Mouse (Mus musculus): ENCODE results near the gene Cox4i2. TPM values are rescaled to one million over a fixed set of nuclear protein-coding genes. Genes with fewer than 3 reads are reported as not detected.

Cox4i2 gene
- polyA plus RNA-seq, 1 experiment from 2014 or later = 5.0 TPM

DNA sequence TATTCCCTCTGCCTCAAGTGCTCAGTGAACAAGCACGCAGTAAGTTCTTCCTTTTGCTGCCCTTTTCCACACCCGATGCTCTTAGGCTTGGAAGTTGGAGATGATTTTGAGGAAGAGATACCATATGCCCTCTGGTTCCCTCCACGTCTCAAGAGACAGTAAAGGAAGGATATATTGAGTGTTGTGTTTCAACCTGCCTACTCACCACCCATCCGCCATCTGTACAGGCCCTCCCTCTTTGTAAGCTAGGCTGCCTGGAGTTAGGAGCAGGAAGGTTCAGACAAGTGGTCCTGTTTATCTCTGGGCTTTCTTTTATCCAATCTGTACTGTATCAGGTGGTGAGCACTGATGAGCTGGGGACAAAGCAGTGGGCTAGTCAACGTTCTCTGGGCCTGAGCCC is 39.4 kb downstream of the Cox4i2 start:
- no peak overlapping the region for H3K27ac ChIP-seq
- WGBS = 88% methylated on average over 5 of the region's 5 CpGs
- H3K36me3 ChIP-seq = peaks cover 4% of the 10 kb centered on the region; the same call in 1 of the 2 replicates
- H3K4me2 ChIP-seq (replicated peaks) = no peak overlapping the region
- no peak overlapping the region for H3K9ac ChIP-seq
- no peaks in the 10 kb centered on the region for H3K27me3 ChIP-seq
- peaks cover 16% of the 10 kb centered on the region for H3K4me1 ChIP-seq
- no peaks in the 10 kb centered on the region for H3K9me3 ChIP-seq (replicated peaks)
- no peak overlapping the region for H3K4me3 ChIP-seq
- ATAC-seq (ENCODE audit: low FRiP score) = no peak; the same call in 1 of the 2 replicates

DNA sequence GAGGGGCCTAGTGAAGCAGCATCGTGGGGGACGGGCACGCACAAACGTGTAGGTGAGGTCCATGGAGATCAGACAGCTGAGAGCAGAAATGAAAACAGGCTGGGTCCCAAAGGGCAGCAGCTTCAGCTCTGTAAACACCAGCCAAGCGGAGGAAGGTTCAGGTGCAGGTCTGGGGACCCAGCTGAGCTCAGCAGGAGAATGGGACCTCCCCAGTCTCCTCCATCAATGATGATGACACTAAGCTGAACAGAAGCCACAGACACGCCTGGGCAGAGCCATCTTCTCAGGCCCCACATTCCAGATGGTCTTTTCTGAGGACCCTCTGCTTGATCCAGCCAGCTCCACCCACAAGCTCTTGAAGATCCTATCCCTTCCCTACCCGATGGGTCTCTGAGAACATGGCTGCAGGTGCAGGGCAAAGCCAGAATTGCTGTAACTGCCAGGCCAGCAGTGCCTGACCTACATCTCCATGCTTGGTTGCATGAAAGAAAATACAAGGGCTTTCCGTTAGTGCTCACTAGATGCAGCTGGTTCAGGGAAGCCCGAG is 40.4 kb downstream of the Cox4i2 start:
- Histone ChIP-seq H3K27ac (no peak overlapping the region), H3K9ac (no peak overlapping the region), H3K36me3 (peaks cover 4% of the 10 kb centered on the region; the same call in 1 of the 2 replicates), H3K4me1 (peaks cover 10% of the 10 kb centered on the region), H3K4me3 (no peak overlapping the region), H3K4me2 (replicated peaks) (no peak overlapping the region), H3K9me3 (replicated peaks) (no peaks in the 10 kb centered on the region), H3K27me3 (no peaks in the 10 kb centered on the region)
- no peak for ATAC-seq (ENCODE audit: low FRiP score)
- WGBS = 78% methylated on average over 9 of the region's 9 CpGs

DNA sequence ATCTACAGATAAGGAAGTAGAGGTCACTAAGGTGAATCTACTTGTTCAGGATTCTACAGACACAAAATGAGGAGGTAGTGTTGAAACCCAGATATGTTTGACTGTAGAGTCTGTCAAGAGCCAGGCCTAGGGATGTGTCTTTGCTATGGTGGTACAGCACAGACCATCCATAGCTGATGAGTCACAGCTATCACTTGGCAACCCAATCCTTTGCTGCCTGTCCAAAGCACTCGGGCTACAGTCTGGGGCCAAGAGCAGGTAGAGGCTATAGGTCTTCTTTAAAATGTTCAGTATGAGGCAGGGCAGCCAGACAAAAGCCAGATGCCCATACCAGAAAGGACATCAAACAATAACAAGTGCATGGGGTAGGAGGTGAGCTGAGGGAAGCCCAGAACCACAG is 43.6 kb downstream of the Cox4i2 start:
- Histone ChIP-seq H3K4me3 (no peak overlapping the region), H3K27me3 (no peaks in the 10 kb centered on the region), H3K9me3 (replicated peaks) (no peaks in the 10 kb centered on the region), H3K36me3 (0 out of 2 replicates have a peak, but pooled peaks cover 4% of the 10 kb centered on the region), H3K9ac (no peak overlapping the region), H3K27ac (no peak overlapping the region), H3K4me2 (replicated peaks) (no peak overlapping the region), H3K4me1 (peaks cover 6% of the 10 kb centered on the region)
- 85% methylated on average over 1 of the region's 1 CpGs for WGBS
- ATAC-seq (ENCODE audit: low FRiP score) = no peak

DNA sequence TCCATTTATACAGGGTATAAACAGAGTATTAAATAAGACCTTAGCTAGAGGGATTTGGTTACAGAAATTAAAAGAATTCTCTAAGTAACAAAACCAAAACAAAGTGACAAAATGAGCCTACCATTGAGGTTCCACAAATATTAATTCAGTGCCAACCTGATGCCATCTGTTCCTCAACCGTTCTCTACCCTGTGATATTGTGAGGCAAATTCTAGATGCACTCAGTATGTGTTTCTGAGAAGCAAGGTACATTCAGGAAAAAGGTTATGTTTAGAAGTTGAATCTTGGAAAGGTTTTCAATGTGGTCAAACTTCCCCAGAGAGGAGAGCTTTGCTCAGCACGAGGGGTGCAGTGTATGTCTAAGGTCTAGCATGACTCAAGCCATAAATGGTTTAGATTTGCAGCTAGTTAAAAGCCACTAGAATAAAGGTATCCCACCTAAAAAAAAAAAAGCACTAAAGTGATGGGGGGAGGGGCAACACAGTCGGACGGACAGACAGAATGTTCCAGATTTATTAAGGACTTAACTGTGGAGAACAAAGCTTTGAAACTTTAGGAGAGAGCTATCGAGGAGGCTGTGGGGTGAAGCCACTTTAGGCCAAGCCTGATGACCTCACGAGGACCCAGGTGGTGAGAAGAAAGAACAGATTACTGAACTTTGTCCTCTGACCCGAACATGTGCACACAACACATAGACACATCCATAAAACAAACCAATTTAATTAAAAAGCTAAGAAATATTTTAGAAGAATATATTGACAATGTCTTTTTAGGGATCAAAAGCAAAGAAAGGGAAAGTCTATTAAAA is 46.2 kb downstream of the Cox4i2 start:
- Histone ChIP-seq H3K9me3 (replicated peaks) (no peaks in the 10 kb centered on the region), H3K36me3 (0 out of 2 replicates have a peak, but pooled peaks cover 4% of the 10 kb centered on the region), H3K4me1 (peaks cover 11% of the 10 kb centered on the region), H3K9ac (no peak overlapping the region), H3K4me2 (replicated peaks) (no peak overlapping the region), H3K4me3 (no peak overlapping the region), H3K27ac (no peak overlapping the region), H3K27me3 (no peaks in the 10 kb centered on the region)
- no peak for ATAC-seq (ENCODE audit: low FRiP score)
- WGBS = 75% methylated on average over 7 of the region's 7 CpGs

DNA sequence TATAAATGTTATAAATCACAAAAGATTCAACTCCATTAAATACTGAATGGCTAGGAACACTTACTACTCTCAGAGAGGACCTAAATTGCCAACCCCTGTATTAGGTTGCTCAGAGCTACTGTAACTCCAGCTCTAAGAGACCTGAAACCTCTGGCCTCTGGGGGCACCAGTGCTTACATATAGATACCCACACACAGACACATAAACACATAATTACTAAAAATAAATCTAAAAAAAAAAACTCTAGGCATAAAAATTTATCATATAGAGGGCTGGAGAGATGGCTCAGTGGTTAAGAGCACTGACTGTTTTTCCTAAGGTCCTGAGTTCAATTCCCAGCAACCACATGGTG is 46.8 kb downstream of the Cox4i2 start:
- Histone ChIP-seq H3K9ac (no peak overlapping the region), H3K4me3 (no peak overlapping the region)
- no peak for ATAC-seq (ENCODE audit: low FRiP score)

DNA sequence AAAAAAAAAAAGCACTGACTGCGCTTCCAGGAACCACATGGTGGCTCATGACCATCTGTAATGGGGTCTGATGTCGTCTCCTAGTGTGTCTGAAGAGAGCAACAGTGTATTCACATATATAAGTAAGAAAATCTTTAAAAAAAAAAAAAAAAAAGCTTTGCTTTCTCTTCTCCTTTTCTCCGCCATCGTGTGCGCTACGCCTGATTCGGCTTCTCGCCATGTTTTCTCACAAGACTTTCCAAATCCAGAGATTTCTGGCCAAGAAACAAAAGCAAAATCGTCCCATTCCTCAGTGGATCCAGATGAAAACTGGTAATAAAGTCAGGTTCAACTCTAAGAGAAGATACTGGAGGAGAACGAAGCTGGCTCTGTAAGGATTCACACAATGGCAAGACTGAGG is 48.3 kb downstream of the Cox4i2 start:
- WGBS = 96% methylated on average over 10 of the region's 10 CpGs
- no peak for ATAC-seq (ENCODE audit: low FRiP score)

More for the DNA sequence above, 46.8 kb downstream of the Cox4i2 start:
- no peak overlapping the region for H3K4me2 ChIP-seq (replicated peaks)
- H3K4me1 ChIP-seq = peaks cover 17% of the 10 kb centered on the region
- no peaks in the 10 kb centered on the region for H3K9me3 ChIP-seq (replicated peaks)
- 0 out of 2 replicates have a peak, but pooled peaks cover 4% of the 10 kb centered on the region for H3K36me3 ChIP-seq
- no peaks in the 10 kb centered on the region for H3K27me3 ChIP-seq
- no peak overlapping the region for H3K27ac ChIP-seq

DNA sequence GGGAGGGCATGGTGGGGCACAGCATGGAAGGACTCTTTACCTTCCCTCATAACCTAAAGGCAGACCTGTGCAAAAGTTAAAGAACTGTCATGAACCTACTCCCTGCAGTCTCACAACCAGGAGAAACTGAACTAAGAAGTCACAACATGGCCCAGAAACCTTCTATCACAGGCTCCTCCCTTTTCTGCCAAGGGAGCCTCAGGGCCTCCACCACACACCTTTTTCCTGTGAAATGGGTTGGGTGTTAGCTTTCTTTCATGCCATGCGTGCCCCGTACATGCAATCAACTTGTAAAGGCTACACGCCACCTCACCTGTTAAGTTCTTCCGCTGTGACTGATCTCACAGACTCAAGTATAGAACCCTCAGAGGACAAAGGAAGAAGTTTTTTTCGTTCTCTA is 49.1 kb downstream of the Cox4i2 start:
- Histone ChIP-seq H3K9me3 (replicated peaks) (no peaks in the 10 kb centered on the region), H3K9ac (no peak overlapping the region), H3K4me1 (peaks cover 22% of the 10 kb centered on the region), H3K27ac (no peak overlapping the region), H3K27me3 (no peaks in the 10 kb centered on the region), H3K4me2 (replicated peaks) (no peak overlapping the region), H3K4me3 (no peak overlapping the region), H3K36me3 (no peaks in the 10 kb centered on the region)
- 82% methylated on average over 5 of the region's 5 CpGs for WGBS
- ATAC-seq (ENCODE audit: low FRiP score) = no peak

More for the DNA sequence above, 48.3 kb downstream of the Cox4i2 start:
- Histone ChIP-seq H3K9ac (no peak overlapping the region), H3K27me3 (no peaks in the 10 kb centered on the region), H3K4me2 (replicated peaks) (no peak overlapping the region), H3K36me3 (0 out of 2 replicates have a peak, but pooled peaks cover 4% of the 10 kb centered on the region), H3K4me1 (peaks cover 22% of the 10 kb centered on the region), H3K9me3 (replicated peaks) (no peaks in the 10 kb centered on the region), H3K27ac (no peak overlapping the region), H3K4me3 (no peak overlapping the region)

DNA sequence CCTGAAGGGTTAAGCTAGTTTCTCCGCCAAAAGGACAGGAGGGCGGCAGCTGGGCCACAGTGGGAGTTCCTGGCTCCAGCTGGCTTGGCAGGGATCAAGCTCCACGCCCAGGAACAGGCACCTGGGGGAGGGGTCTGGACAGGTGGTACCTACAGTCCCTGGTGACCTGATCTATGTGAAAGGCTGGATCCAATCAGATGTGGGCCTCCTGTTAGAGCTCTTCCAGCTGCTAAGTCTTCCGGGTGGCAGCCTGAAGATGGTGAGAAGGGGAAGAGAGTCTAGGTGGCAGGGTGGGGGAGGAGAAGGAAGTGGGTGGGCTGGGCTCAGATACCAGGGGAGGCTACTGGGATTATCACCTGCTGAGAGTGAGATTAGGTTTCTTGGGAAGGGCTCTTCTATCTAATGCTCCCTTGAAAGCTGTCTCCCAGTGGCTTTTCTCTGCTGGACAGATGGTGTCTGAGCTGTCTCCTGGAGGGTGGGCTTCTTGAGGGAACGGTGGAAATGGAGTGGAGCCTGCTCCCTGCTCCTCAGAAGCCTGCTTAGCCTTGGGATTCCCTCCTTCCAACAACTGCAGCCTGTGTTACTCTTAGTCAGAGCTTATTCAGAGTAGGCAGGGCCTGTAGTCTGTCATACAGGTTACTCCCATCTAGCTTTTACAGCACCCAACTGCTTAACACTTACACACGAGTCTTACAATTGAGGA is 50.6 kb downstream of the Cox4i2 start:
- peaks cover 22% of the 10 kb centered on the region for H3K4me1 ChIP-seq
- 13% methylated on average over 6 of the region's 6 CpGs for WGBS
- no peaks in the 10 kb centered on the region for H3K9me3 ChIP-seq (replicated peaks)
- ATAC-seq (ENCODE audit: low FRiP score) = peak; percentile 50; the same call in 1 of the 2 replicates
- H3K9ac ChIP-seq = no peak overlapping the region
- no peaks in the 10 kb centered on the region for H3K27me3 ChIP-seq
- H3K4me3 ChIP-seq = no peak overlapping the region
- peak overlapping the region; percentile 24 for H3K27ac ChIP-seq
- peak overlapping the region; percentile 17; the same call in 1 of the 2 replicates for H3K4me2 ChIP-seq (replicated peaks)
- no peaks in the 10 kb centered on the region for H3K36me3 ChIP-seq

DNA sequence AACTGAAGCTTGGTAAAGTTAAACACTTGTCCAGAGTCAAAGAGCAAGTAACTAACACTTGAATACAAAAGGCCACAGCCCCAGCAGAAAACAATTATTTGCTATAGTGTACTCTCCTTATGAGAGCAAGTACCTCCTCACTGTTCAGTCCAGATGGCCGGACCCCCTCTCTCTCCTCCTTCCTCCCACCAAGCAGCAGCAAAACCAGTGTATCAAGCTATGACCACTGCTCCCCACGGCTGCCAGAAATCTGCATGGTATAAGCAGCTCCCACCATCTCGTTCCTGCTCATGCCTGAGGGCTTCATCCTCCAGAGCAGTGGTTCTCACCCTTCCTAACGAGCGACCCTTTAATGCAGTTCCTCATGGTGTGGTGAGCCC is 51.1 kb downstream of the Cox4i2 start:
- Histone ChIP-seq H3K4me3 (no peak overlapping the region), H3K27ac (peak overlapping the region; percentile 24), H3K4me2 (replicated peaks) (no peak overlapping the region), H3K27me3 (no peaks in the 10 kb centered on the region), H3K9ac (no peak overlapping the region), H3K4me1 (peaks cover 22% of the 10 kb centered on the region), H3K36me3 (no peaks in the 10 kb centered on the region), H3K9me3 (replicated peaks) (no peaks in the 10 kb centered on the region)
- 51% methylated on average over 5 of the region's 5 CpGs for WGBS
- ATAC-seq (ENCODE audit: low FRiP score) = no peak

DNA sequence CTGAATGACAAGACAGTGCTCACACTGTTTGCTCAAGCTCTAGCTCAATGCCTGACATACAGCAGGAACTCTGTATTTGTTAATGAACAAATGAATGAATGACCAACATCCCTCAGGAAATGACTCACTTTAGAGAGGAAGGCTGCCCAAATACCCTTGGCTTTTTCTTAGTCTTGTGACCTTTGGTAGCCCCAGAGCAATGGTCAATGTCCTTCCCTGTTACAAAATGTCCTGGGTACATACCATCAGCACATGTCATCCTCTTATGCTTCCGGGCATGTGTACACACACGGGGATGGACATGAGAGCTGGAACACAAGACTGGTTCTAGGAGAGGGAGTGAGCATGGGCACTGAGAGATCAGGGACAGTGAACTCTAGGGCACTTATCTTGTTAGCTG is 52.1 kb downstream of the Cox4i2 start:
- WGBS = 67% methylated on average over 2 of the region's 2 CpGs
- ATAC-seq (ENCODE audit: low FRiP score) = no peak

DNA sequence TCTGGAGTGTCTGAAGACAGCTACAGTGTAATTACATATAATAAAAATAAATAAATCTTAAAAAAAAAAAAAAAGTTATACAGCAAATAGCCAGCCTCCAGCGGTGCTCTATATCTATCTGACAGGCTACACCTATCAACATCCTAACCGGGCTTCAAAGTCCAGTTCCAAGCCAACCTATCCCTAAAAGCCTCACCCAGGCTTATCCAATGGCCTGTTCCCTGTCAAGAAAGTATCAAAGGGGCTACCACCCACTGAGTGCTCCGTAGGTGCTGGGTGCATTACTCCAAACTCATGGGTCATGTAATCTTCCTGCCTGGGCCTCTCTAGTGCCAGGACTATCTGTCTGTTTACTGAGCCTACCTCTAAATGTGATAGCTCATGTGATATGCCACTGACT is 54.2 kb downstream of the Cox4i2 start:
- H3K27me3 ChIP-seq = no peaks in the 10 kb centered on the region
- ATAC-seq (ENCODE audit: low FRiP score) = no peak
- no peak overlapping the region for H3K4me3 ChIP-seq
- H3K27ac ChIP-seq = no peak overlapping the region
- no peaks in the 10 kb centered on the region for H3K9me3 ChIP-seq (replicated peaks)
- no peaks in the 10 kb centered on the region for H3K36me3 ChIP-seq
- H3K4me2 ChIP-seq (replicated peaks) = no peak overlapping the region
- H3K9ac ChIP-seq = no peak overlapping the region
- H3K4me1 ChIP-seq = peaks cover 32% of the 10 kb centered on the region
- WGBS = 84% methylated on average over 3 of the region's 3 CpGs

More for the DNA sequence above, 52.1 kb downstream of the Cox4i2 start:
- Histone ChIP-seq H3K4me3 (no peak overlapping the region), H3K4me2 (replicated peaks) (no peak overlapping the region), H3K9ac (no peak overlapping the region), H3K9me3 (replicated peaks) (no peaks in the 10 kb centered on the region), H3K27ac (no peak overlapping the region), H3K36me3 (no peaks in the 10 kb centered on the region), H3K4me1 (peaks cover 22% of the 10 kb centered on the region), H3K27me3 (no peaks in the 10 kb centered on the region)

DNA sequence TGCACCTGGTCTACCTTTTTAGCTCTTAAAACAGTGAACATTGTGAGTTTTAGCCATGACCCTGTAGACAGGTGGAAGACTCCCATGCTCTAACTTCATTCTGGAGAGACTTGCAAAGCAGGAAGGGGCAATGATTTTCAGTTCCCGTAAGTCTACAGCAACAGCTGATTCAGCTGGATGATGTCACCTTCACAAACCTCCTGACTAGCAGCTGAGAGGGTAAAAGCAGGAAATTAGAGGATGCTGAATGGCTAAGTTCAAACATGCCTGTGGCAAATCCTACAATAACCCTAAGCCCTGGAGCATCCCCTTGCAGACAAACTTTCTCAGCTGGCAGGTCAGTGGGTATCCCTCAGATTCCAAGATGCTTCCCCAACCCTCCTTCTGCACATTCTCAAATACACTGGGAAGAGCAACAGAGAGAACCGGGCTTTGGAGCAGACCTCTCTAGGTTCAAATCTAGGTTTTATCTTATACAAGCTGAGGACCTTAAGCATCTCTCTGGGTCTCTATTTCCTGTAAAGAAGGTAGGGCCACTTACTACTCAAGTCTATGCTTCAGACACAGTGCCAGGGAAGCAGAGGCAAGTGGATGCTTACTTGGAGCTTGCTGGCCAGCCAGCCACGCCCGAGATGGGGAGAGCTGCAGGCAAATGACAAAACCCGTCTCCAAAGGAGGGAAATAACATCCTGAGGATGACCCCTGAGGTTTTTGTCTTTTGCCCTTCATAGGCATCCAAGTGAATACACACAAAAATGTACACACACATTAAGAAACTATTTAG is 56.4 kb downstream of the Cox4i2 start:
- H3K36me3 ChIP-seq = no peaks in the 10 kb centered on the region
- no peak for ATAC-seq (ENCODE audit: low FRiP score)
- no peak overlapping the region for H3K4me2 ChIP-seq (replicated peaks)
- H3K4me1 ChIP-seq = peaks cover 19% of the 10 kb centered on the region
- no peak overlapping the region for H3K4me3 ChIP-seq
- H3K27me3 ChIP-seq = no peaks in the 10 kb centered on the region
- 86% methylated on average over 5 of the region's 5 CpGs for WGBS
- no peak overlapping the region for H3K27ac ChIP-seq
- no peaks in the 10 kb centered on the region for H3K9me3 ChIP-seq (replicated peaks)
- no peak overlapping the region for H3K9ac ChIP-seq

Measured in hindbrain, embryonic 12.5 days (tissue).